Mouse (Mus musculus) spleen, adult 2 months (tissue): ENCODE data around the gene Cdc14b.

ENCODE experiments used
- CTCF ChIP-seq: fragments of 200-500 bp; IDR thresholded peaks from 2 replicates; pipeline ENCODE4 v1.5.1; 2011; ENCODE audit warnings: mild to moderate bottlenecking, inconsistent platforms; ENCODE audit not compliant: insufficient read depth, insufficient read length, insufficient replicate concordance; ENCODE audit errors: extremely low read depth
- POLR2A ChIP-seq: fragments of 200-500 bp; IDR thresholded peaks from 2 replicates; pipeline ENCODE4 v1.6.1; 2011; ENCODE audit warnings: low read depth, low read length, inconsistent platforms

DNA sequence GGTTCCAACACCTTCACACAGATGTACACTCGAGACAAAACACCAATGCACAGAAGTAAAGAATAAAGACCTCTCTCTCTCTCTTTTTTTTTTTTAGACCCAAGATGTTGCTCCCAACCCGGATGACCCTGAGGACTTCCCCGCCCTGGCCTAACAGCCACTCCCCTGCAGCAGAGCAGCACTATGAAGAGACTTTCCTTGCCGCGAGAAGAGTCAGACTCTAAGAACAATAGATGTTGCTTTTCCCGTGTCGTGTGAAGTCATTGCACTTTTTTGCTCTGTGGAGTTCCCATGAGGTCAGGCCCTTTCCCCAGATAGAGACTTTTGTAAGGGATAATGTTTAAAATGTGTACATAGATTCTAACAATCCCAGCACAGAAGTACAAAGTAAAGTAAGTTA, 89.9 kb downstream of the Cdc14b start:
- TF ChIP-seq CTCF, result no peak
- TF ChIP-seq POLR2A, result no peak
